Comparison of ENCODE assay signal across 25 mouse cellular contexts in the genomic region with DNA sequence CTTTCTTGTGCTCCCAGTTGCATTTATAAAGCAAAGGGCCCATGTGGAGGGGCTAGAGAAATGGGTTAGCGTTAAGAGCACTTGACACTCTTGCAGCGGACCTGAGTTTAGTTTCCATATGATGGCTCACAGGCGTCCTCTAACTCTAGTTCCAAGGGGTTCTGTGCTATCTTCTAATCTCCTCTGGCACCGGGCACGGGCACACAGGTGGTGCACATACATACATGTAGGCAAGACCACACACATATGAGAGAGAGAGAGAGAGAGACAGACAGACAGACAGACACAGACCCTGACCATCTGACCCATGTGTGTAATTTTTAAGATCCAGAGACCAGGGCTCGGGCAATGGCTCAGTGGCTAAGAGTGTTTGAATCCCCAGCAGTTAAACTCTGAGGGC. TPM values are rescaled to one million over a fixed set of nuclear protein-coding genes. Genes with fewer than 3 reads are reported as not detected.
DNase-seq lines count a peak whose midpoint lies in the region; ATAC-seq and TF ChIP-seq lines count a peak whose summit lies in the region.
"Had no signal": no experiment of that assay in that cellular context is flagged by ENCODE, and none has a peak within 500 bp of the region (broad histone marks: within the 10 kb centered on the region; RNA-seq: fewer than 3 reads in every experiment).

No protein-coding gene starts in this region.

- H3K27ac ChIP-seq in heart, embryonic 10.5 days: peak overlapping the region; percentile 57; the same call in 1 of the 2 replicates
- peak overlapping the region; percentile 95 for H3K27ac ChIP-seq in liver, embryonic 16.5 days (ENCODE audit: low read length)
- H3K27ac ChIP-seq in neural tube, embryonic 15.5 days (replicated peaks): no peak overlapping the region
- H3K27ac ChIP-seq: embryonic facial prominence, embryonic 10.5 days; forebrain, embryonic 13.5 days; gastrocnemius, adult 2 months; hindbrain, embryonic 15.5 days; limb, embryonic 12.5 days; stomach, postnatal 0 days had no signal

- no peaks in the 10 kb centered on the region for H3K9me3 ChIP-seq in heart, embryonic 10.5 days
- H3K9me3 ChIP-seq in G1E (replicated peaks): no peaks in the 10 kb centered on the region
- no peaks in the 10 kb centered on the region for H3K9me3 ChIP-seq in liver, embryonic 16.5 days (replicated peaks; ENCODE audit: control insufficient read depth, low read length)
- no peaks in the 10 kb centered on the region for H3K9me3 ChIP-seq in neural tube, embryonic 15.5 days (replicated peaks)
- H3K9me3 ChIP-seq: embryonic facial prominence, embryonic 10.5 days; forebrain, embryonic 13.5 days; hindbrain, embryonic 15.5 days; limb, embryonic 12.5 days; megakaryocyte, embryonic 14.5 days had no signal

- H3K9ac ChIP-seq in liver, embryonic 16.5 days (ENCODE audit: low read depth, low read length): peak overlapping the region; percentile 57
- H3K9ac ChIP-seq in neural tube, embryonic 15.5 days (replicated peaks): no peak overlapping the region
- H3K9ac ChIP-seq: forebrain, embryonic 13.5 days; hindbrain, embryonic 15.5 days; limb, embryonic 12.5 days had no signal

- no peak overlapping the region for H3K4me3 ChIP-seq in heart, embryonic 10.5 days
- peak overlapping the region; percentile 43; the same call in 1 of the 2 replicates for H3K4me3 ChIP-seq in G1E (ENCODE audit: low read depth, low read length)
- peak overlapping the region; percentile 40 for H3K4me3 ChIP-seq in liver, embryonic 16.5 days (ENCODE audit: low read depth, low read length)
- H3K4me3 ChIP-seq in neural tube, embryonic 15.5 days (replicated peaks): no peak overlapping the region
- H3K4me3 ChIP-seq: embryonic facial prominence, embryonic 10.5 days; forebrain, embryonic 13.5 days; gastrocnemius, adult 2 months; hindbrain, embryonic 15.5 days; limb, embryonic 12.5 days; megakaryocyte, embryonic 14.5 days had no signal

- H3K36me3 ChIP-seq in heart, embryonic 10.5 days: peaks cover 6% of the 10 kb centered on the region; the same call in 1 of the 2 replicates
- H3K36me3 ChIP-seq in G1E (replicated peaks): peaks cover 78% of the 10 kb centered on the region
- H3K36me3 ChIP-seq in liver, embryonic 16.5 days (ENCODE audit: control insufficient read depth, insufficient read depth): peaks cover 2% of the 10 kb centered on the region
- H3K36me3 ChIP-seq in neural tube, embryonic 15.5 days: peaks cover 16% of the 10 kb centered on the region

- DNase-seq in heart, embryonic 10.5 days (ENCODE audit: low spot score): no peak
- no peak for DNase-seq in heart, postnatal 36 days
- DNase-seq in G1E (ENCODE audit: low spot score): no peak
- DNase-seq in liver: peak; percentile 32
- no peak for DNase-seq in right cerebral cortex, postnatal 4 days
- DNase-seq in thymus, postnatal 25 days: no peak
- DNase-seq: adrenal gland, postnatal 25 days; cerebellum, adult 9-10 months; gastrocnemius, adult 2 months; heart, postnatal 4 days; kidney, adult 9 months; kidney, postnatal 25 days; lung, adult 2 months; lung, postnatal 14 days; midbrain, embryonic 14.5 days; retina, postnatal 1 day; thymus, adult 2 months had no signal

- WGBS in heart, embryonic 10.5 days: 79% methylated on average over 6 of the region's 6 CpGs
- WGBS in liver, embryonic 16.5 days (ENCODE audit: insufficient replicate concordance): 46% methylated on average over 6 of the region's 6 CpGs
- WGBS in neural tube, embryonic 15.5 days: 93% methylated on average over 6 of the region's 6 CpGs

- no peak for TF ChIP-seq CTCF in G1E (IDR thresholded peaks at IDR 0.05; ENCODE audit: low read depth, low read length)

- H3K4me2 ChIP-seq in liver, embryonic 16.5 days (ENCODE audit: low read depth, low read length): peak overlapping the region; percentile 68
- H3K4me2 ChIP-seq in neural tube, embryonic 15.5 days: no peak overlapping the region
- H3K4me2 ChIP-seq: forebrain, embryonic 13.5 days; hindbrain, embryonic 15.5 days; limb, embryonic 12.5 days had no signal

- peaks cover 23% of the 10 kb centered on the region for H3K4me1 ChIP-seq in heart, embryonic 10.5 days
- peaks cover 73% of the 10 kb centered on the region for H3K4me1 ChIP-seq in G1E (ENCODE audit: insufficient read depth, low read depth, low read length)
- peaks cover 55% of the 10 kb centered on the region for H3K4me1 ChIP-seq in liver, embryonic 16.5 days (ENCODE audit: control insufficient read depth, low read depth, low read length)
- no peaks in the 10 kb centered on the region for H3K4me1 ChIP-seq in neural tube, embryonic 15.5 days
- H3K4me1 ChIP-seq: embryonic facial prominence, embryonic 10.5 days; forebrain, embryonic 13.5 days; hindbrain, embryonic 15.5 days; limb, embryonic 12.5 days had no signal

- intact Hi-C loops in heart, postnatal 36 days (cut with DNase I): no loop called here

- no peaks in the 10 kb centered on the region for H3K27me3 ChIP-seq in heart, embryonic 10.5 days (ENCODE audit: insufficient read depth, poor library complexity, severe bottlenecking)
- no peaks in the 10 kb centered on the region for H3K27me3 ChIP-seq in G1E (ENCODE audit: insufficient read depth, low read length)
- H3K27me3 ChIP-seq in liver, embryonic 16.5 days (ENCODE audit: control insufficient read depth, insufficient read depth, low read depth, low read length): no peaks in the 10 kb centered on the region
- H3K27me3 ChIP-seq in neural tube, embryonic 15.5 days (replicated peaks): no peaks in the 10 kb centered on the region
- H3K27me3 ChIP-seq: forebrain, embryonic 13.5 days; hindbrain, embryonic 15.5 days; limb, embryonic 12.5 days; megakaryocyte, embryonic 14.5 days had no signal

- ATAC-seq in G1E (ENCODE audit: extremely low read depth, insufficient number of reproducible peaks, low FRiP score, poor library complexity, severe bottlenecking): no peak
- ATAC-seq in liver, embryonic 16.5 days (ENCODE audit: low read depth): peak; percentile 49
- no peak for ATAC-seq in neural tube, embryonic 15.5 days (ENCODE audit: low FRiP score)
- ATAC-seq: forebrain, embryonic 13.5 days had no signal

RNA-seq across cellular contexts. Expression of a gene that starts 27.9 kb away (rescaled TPM):
- 16.1 and 16.9 TPM in 2 replicates for polyA plus RNA-seq in heart, embryonic 10.5 days (2016; fragmentation: Nextera tagmentation; extraction: Ambion mirVana)
- 10 to 100 TPM; 14.8 to 14.9 TPM for total RNA-seq in heart, postnatal 36 days (2021)
- total RNA-seq in G1E (2014; fragmentation: Nextera tagmentation) (21.5 and 31.5 TPM in 2 replicates), G1E (2017) (20.7 and 22.5 TPM in 2 replicates)
- polyA plus RNA-seq in G1E (2012): 7.6 and 9.7 TPM in 2 replicates
- 8.5 and 10.1 TPM in 2 replicates for polyA plus RNA-seq in liver, embryonic 16.5 days (2015; fragmentation: Nextera tagmentation; extraction: Ambion mirVana)
- 9.8 and 10.2 TPM in 2 replicates for polyA plus RNA-seq in neural tube, embryonic 15.5 days (2015; fragmentation: Nextera tagmentation; extraction: Ambion mirVana)

RNA-seq across cellular contexts. Expression of a gene that starts 32.3 kb away (rescaled TPM):
- polyA plus RNA-seq in heart, embryonic 10.5 days (2016; fragmentation: Nextera tagmentation; extraction: Ambion mirVana): 19.9 and 25.5 TPM in 2 replicates
- total RNA-seq in heart, postnatal 36 days (2021): 10 to 100 TPM in 1 of 2 experiments, 1 to 10 TPM in 1; 8.6 to 11.7 TPM
- 127 and 141 TPM in 2 replicates for total RNA-seq in G1E (2014; fragmentation: Nextera tagmentation)
- total RNA-seq in G1E (2017): 119 and 128 TPM in 2 replicates
- polyA plus RNA-seq in G1E (2012): 48.3 and 51.4 TPM in 2 replicates
- 32.7 and 39.1 TPM in 2 replicates for polyA plus RNA-seq in liver, embryonic 16.5 days (2015; fragmentation: Nextera tagmentation; extraction: Ambion mirVana)
- 20.6 and 24.9 TPM in 2 replicates for polyA plus RNA-seq in neural tube, embryonic 15.5 days (2015; fragmentation: Nextera tagmentation; extraction: Ambion mirVana)

RNA-seq across cellular contexts. Expression of a gene that starts 59.4 kb away (rescaled TPM):
- polyA plus RNA-seq in heart, embryonic 10.5 days (2016; fragmentation: Nextera tagmentation; extraction: Ambion mirVana): 137 and 180 TPM in 2 replicates
- total RNA-seq in heart, postnatal 36 days (2021): 10 to 100 TPM; 18.1 to 18.2 TPM
- 106 and 126 TPM in 2 replicates for total RNA-seq in G1E (2014; fragmentation: Nextera tagmentation)
- total RNA-seq in G1E (2017): 168 and 172 TPM in 2 replicates
- polyA plus RNA-seq in G1E (2012): 53.7 and 56.7 TPM in 2 replicates
- polyA plus RNA-seq in liver, embryonic 16.5 days (2015; fragmentation: Nextera tagmentation; extraction: Ambion mirVana): 49.4 and 54.4 TPM in 2 replicates
- polyA plus RNA-seq in neural tube, embryonic 15.5 days (2015; fragmentation: Nextera tagmentation; extraction: Ambion mirVana): 88.4 and 105 TPM in 2 replicates

Comparison
In these comparisons a context has a peak if more than half of its experiments do, and no peak if none do; other contexts are left out.
1. H3K4me3 ChIP-seq: peak in G1E (single experiment) and liver, embryonic 16.5 days (single experiment); none in heart, embryonic 10.5 days (single experiment) and neural tube, embryonic 15.5 days (single experiment).